Mouse (Mus musculus) liver, embryonic 11.5 days (tissue): ENCODE data around the gene Hmgb3. TPM values are rescaled to one million over a fixed set of nuclear protein-coding genes. Genes with fewer than 3 reads are reported as not detected.

Experiments used
- microRNA-seq: library from miRNA; unstranded; fragments of <30 nt; microRNA quantifications from one replicate; pipeline ENCODE4, GENCODE M21; 2017; ENCODE audit warnings: borderline number of aligned reads
- polyA plus RNA-seq: library from polyadenylated mRNA; unstranded; fragments of >200 nt; fragmentation: Nextera tagmentation; extraction: Ambion mirVana; gene quantifications from 2 replicates; pipeline ENCODE4 v1.2.1, GENCODE M21; 2014

Hmgb3 gene
- polyA plus RNA-seq, 1 experiment from 2014 or later: 475 TPM

Small RNA genes within 50 kb of the gene (microRNA-seq; reads per million reads assigned to microRNA genes)
- gene Gm23945: not detected

Other genes with a start within 250 kb of the Hmgb3 start
- 10.4 and 14.5 TPM in 2 replicates for gene Mtmr1, start 191.2 kb upstream of the Hmgb3 start, polyA plus RNA-seq
- gene Cd99l2, start 63.1 kb upstream of the Hmgb3 start, polyA plus RNA-seq: 17.2 and 19.0 TPM in 2 replicates
- 0.55 and 0.71 TPM in 2 replicates for gene Gpr50, start 107.7 kb downstream of the Hmgb3 start, polyA plus RNA-seq